Mouse (Mus musculus) fibroblast of lung, adult 2 months (primary cell): Measurements from ENCODE around the gene Mycbp2.

ENCODE experiments used
- DNase-seq: peaks from one replicate; pipeline ENCODE4 v3.0.0-alpha.2; 2011; ENCODE audit warnings: low read depth

The Mycbp2 gene

DNA sequence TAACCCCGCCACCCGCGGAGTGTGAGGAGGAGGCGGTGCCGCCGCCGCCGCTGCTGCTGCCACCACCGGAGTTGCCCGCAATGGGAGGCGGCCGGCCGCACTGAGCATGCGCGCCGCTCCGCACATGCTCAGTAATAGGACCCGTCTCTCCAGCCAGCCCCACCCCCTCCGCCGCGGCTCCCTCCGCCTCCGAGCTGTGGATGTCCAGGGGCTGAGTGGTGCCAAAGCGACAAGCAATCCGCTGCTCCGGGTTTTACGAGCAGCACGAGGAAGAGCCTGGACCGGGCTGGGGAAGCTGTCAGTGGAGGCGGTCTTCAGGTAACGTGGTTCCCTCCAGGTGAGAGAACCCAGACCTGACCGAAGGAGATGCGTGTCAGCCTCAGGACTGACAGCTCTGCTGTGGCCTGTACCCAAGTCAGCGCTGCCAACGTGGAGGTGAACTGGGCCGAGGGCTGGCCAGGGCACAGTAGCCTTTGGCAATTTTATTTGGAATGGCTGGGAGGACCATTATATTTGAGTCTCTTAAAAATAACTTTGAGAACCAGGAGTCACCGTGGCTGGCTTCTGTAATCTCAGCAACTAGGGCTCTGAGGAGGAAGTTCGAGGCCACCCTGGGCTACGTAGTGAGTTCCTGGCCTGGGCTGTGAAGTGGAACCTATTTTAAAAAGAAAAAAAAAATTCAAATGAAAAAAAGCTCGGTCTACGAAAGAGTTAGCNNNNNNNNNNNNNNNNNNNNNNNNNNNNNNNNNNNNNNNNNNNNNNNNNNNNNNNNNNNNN is at the start of gene Mycbp2:
TSS of gene Mycbp2 (minus strand) at position 86 of the 777 bp plus-strand sequence.
- peak; percentile 91 for DNase-seq

DNA sequence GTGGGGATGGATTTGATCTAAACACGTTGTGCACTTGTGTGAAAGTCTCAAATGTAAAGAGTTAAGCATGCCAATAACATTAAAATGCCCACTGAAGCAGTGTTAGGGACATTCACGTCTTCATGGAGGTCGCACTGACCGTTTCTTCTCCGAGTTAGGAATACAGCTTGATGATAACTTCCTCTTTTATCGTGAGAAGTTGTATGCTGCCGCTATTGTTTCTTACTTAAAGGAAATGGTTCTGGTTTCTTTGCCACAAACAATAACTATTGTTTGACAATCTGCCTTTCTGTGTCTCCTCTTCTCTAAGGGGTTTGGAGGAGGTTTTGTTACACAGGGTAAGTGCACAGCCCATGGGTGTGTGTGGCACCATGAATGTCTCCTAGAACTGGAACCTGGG is 45.8 kb upstream of the Mycbp2 start:
- no peak for DNase-seq

DNA sequence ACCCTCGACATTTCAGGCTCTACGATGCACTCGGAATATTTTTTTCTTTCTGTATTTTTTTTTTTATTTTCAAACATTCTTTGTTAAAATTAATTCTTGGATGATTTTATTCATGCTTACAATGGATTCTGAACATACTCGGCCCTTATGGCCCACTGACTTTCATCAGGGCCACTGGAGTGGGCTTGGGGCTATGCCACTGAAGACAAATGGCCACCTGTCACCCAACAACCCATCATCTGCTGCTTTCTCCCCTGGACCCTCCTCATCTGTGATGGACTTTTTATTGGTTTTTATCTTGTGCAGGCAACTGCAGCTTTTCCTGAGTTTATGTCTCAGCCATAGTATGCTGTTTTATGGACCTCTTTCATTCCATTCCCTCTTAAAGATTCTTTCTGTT is 40.8 kb upstream of the Mycbp2 start:
- DNase-seq, result no peak

DNA sequence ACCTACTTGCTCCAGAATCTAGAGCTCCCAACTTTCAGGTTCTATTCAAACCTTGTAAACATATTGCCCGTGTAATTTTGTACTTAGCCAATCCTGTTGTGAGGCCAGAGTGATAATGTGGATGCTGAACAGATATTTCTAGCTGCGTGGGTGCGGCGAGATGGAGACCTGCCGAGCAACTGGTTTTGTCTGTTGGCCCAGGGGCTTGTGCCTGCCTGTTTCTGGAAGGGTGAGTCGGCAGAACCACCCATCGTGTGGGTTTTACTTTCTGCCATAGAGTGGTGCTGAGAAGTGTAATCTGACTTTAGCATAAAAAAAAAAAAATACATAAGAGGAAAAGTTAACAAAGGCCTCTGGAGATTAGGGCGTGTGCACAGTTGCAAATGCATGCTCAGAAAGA is 40.3 kb upstream of the Mycbp2 start:
- DNase-seq, result no peak

DNA sequence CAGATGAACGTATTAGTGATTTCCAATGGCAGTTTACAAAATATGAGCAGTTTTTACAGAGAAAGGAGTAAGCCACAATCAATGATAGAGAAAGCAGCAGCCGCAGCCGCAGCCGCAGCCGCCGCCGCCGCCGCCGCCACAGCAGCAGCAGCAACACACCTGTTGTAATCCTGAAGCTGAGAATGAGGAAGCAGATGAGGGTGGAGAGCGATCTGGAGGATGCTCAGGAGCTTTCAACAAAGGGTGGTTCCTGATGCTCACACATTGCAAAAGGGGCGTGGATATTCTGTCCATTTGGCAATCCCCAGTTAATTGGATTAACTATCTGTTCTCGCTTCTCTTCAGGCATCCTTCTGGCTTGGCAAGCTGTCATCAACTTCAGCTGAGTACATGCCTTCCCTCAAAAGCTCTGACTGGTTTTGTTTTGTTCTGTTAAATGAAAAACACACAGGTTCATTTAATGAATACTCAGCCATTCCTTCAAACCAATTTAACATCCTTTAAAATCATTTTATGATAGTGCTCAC is 38.5 kb upstream of the Mycbp2 start:
- DNase-seq, result no peak

DNA sequence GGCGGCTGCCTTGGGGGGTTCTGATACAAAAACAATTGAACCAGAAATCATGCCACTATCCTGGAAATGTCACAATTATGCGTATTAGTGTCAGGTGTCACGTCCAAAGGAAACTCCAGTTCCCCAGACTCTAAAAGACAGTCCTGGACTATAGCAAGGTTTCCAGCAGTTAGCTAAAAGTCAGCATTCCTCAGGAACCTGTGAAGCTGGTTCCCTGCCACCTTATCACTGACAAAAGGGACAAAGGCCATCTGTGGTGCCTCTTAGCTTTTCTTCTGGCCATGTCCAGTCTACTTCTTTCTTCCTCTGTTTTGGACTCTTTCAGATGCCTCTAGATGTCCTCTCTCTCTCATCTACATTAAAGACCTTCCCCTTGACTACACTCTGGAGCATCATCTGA is 32.1 kb upstream of the Mycbp2 start:
- DNase-seq, result no peak

DNA sequence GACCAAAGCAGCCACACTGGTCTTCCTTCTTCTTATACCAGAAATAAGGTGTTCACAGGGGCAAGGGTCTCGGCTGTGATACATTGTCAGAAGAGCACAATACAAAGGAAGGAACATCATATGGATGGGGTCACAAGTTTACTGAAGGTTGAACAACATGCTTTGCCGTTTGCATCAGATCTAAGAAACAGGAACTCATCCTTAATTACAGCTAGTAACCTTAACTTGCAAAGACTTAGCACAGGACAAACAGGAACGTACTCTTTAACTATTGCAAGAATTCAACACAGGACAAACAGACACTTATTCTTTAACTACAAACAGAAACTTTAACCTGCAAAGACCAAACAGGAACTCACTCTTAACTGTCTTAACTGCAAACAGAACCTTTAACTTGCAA is 30.2 kb upstream of the Mycbp2 start:
- DNase-seq, result no peak

DNA sequence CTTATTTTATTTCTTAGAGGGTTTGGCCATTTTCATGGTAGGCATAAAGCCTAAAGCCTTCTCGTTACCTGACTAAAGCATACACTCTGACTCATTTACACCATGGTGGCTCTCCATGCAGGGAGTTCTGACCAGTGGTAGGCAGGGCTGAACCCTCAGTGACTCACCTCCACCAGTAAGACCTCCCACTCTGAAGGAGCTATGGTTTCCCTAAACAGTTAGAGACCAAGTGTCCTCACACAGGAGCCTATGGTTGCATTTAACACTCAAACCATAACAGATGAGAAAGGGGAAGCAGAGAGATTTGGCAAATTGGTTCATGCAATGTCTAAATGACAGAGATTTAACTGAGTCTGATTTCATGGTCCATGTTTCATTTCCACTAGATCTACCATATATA is 28.9 kb upstream of the Mycbp2 start:
- no peak for DNase-seq

DNA sequence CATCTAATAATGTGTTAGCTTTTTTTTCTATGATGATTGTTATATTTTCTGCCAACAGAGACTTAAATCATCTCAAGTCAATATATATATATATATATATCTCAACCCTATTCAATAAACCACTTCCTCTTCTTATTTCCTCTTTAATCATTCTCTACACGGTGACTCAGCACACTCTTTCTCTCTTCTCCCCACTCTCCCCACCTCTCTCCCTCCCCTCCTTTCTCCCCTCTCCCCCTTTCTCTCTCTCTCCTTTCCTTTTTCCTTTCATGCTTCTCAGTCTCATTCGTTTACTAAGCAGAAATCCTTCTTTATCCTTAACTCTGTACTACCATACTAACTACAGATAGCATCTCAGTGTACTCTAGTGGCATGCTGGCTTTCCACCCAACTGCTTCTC is 16.6 kb upstream of the Mycbp2 start:
- no peak for DNase-seq

DNA sequence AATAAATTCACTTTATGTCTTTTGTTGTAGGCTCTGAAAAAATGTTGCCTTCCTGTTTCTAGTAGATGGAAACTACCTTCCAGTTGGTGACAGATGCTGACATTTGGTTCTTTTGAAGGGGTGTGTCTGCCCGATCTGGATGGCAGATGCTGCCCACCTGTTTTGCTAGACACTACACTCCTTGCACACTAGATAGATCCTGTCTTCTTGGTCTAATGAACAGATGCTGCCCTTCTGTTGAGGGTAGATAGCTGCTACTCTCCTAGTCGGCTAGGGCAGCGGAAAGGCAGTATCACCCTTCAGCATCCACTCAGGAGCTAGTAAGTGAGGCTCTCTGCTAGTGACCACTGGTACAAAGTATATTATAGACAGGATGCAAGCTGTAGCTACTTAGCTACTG is 9.5 kb upstream of the Mycbp2 start:
- no peak for DNase-seq

DNA sequence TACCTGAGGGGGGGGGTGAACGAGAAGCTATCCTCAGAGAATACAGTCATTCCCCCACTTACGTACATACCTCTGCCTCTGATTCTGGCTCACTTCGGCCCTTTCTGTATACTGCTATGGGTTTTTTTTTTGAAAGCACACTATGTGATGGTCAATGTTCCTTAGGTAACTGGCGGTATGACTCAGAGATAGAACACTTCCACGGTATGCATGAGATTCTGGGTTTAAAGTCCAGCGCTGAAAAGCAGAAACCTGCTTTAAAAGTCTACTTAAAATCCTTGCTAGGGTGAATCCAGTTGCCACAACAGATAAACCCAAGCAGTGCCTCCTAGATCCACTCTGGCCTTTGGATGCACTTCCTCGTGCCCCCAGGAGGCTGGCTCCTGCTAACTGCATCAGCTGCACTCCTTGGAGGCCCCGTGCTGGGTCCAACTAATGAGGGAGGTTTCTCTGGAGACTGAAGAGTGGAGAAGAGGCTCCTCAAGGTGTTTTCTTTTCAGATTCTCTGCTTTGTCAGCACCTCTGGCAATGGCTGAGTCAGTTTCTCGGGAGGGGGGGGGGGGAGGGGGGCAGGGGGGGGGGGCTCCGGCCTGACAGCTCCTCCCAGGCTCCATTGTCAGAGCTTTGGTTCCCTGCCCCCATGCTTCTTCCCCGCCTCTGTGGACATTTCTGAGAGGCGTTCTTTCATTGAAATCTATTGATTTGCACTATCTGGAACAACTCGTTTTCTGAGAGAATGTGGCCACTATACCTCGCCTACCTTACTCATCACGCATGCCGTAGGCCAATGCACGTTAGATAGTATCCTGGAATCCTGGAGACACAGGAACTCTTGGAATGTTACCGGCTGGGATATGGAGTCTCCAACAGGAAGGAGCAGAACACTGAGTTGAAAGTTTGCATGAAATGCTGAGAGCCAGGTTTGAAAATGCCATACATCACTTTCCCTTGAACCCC is 8.1 kb upstream of the Mycbp2 start:
- DNase-seq, result no peak

DNA sequence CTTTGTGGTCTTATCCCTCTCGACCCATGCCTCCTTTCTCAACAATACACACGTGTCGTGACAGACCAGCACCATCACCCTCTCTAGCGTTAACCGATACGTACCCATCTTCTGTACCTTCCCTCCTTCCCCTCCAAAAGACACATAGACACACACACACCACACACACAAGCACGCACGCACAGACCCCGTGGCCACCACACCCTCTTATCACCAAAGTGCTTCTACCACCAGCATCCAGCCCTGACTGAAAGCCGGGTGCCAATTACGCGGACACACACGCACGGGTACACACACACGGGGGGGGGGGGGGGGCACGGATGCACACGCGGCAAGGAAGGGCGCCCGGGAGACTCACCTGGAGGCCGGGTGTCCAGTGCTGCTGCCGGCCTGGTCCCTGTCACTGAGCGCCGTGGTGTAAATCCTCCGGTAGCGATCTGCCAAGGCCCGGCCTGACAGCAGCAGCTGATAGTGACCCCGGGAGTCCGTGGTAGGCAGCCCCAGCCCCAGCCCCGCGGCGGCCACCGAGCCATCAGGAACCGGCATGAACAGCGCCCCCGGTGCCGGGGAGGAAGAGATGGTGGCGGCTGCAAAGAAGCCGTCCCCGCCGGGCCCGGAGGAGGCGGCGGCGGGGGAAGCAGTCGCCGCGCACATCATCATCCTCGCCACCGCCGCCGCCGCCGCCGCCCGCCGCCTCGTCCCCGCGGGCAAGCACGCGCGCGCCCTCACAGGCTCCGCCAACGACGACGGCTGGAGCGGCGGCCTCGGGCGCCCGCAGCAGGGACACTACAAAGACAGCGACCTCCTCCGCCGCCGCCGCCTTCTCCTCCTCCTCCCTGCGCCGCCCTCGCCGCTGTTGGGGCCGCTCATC is 521 bp downstream of the Mycbp2 start:
- DNase-seq, result no peak

DNA sequence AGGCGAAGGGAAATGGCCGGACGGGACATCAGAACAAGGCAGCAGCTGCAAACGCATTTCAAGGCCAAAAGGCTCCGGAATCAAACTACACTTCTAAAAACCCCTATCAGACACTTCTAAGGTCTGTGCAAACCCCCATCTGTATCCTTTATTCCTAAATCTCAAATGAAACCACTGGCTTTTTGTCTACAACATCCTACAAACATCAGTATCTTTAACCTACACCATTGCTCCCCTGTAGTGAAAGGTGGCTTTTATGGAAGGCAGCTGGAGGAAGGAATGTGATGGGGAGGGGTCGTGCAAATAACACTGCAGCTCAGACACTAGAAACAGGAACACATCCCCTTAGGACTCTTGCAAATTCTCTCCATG is 1.1 kb downstream of the Mycbp2 start:
- no peak for DNase-seq

DNA sequence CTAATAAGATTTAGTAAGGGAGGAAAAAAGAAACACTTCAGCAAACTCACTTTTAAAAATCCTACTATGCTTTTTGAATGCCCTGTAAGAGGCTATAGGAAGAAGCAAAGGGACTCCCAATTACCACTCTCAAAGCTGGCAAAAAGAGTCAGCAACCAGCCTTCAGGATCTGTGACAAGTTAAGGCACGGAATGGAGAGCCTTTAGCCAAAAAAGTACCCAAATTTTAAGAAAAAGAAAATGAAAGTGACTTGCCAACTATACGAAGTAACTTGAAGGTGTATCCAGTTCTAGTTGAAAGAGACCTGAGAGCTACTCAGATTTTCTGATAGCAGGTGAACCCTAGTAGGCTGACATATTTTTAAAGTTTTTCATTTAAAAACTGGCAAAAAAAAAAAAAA is 1.6 kb downstream of the Mycbp2 start:
- DNase-seq, result no peak

DNA sequence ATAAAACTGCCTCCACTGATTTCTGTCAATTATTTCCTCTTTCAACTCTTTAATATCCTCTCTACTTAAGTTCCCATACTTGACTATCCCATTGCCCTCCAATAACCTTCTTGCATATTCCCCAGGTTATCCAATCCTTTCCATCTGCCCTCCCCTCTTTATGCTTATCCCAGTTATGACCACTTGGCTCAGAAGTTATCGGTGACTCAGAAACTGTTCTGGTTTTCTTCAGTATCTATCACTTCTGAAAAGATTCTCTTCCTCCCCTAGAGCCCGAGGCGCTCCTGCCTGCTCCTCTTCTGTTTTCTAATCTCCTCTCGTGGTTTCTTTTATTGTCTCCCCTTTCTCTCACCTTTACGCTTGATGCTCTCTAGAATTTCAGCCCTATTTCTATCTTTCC is 2.8 kb downstream of the Mycbp2 start:
- no peak for DNase-seq

DNA sequence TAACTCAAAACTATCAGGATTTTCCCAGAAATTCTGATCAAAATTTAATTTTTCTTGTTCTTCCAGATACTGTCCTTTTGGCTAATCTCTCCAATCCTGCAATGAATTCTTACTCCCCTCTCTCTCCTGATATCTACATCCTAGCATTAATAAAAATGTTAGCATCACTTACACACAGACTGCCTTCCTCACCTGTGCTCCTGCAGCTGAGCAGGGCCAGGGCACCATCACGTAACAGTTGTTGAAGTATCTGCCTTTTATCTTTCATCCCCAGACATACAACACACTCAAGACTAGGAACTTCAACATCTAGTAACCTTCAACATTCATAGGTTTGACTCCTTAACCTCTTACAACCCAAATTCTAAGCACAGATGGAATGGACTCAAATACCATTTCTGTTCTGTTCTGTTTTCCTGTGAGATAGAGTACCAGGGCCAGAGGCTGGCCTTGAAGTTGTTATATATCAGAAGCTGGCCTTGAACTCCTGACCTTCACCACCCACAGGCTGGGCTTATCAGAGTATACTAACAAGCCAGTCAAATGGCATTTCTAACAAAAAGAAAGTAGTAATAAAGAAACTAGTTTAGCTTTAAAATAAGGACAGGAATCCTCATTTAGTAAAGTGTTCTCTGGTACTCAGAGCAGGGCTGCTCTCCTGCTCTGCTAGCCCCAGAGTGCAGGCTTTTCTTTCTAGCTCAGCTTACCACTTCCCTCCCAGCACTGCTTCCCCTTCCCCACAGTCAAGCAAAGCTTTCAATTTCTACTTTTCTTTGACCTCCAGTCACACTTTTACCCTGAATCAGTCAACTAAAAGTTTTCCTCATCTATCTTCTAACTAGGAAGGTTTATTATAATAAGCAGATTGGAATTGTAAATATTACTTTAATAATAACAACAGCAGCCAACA is 5.0 kb downstream of the Mycbp2 start:
- DNase-seq, result no peak

DNA sequence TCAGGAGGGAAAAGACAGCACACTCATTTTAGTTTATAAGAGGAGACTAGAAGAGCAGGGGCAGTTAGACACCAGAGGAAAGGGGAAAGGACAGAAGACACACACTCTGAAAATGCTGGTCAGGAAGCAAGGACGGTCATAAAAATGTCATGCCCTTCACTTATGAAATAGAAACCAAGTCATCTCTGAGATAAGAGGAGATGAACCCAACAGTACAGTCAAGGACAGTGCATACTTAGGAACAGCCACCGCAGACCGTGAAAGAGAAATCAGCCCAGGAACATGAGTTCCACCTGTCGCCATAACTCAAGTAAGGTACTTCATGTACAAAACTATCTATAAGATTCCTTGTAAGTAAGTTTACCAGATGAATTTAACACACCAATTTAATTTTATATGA is 33.7 kb downstream of the Mycbp2 start:
- no peak for DNase-seq

DNA sequence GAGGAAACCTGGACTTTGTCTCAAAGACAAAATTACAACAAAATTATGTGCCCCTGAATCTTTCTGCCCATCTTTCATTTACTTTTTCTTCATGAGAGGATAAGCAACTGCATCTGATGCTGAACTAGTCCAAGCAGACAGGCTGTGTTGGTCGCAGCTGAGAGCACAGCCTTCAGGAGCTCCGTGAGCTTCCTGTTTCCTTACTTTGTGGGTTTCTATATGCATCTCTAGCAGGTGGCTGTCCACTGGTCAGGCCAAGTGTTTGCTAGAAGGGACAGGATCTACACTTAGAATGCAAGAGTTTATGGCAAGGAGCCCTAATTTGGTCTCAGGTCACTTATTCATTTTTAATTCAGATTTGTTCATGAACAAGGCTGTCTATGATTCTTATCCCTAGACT is 50.4 kb downstream of the Mycbp2 start:
- no peak for DNase-seq

DNA sequence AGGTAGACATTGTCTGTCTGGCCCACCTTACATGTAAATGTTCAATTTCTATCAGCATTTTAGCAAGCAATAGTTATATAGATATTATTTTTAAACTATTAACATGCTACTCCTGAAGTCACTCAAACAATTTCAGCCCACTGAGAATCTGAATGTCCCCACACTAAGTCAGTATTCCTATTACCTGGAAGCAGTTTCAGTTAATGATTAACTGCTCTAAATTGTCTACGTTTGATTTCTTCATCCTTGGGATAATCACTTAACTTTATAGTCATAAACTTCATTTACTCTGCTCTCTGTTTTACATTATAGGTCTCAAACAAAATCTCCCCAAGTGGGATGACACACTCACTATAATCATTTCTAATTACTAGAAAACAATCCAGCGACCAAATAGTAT is 60.0 kb downstream of the Mycbp2 start:
- no peak for DNase-seq

DNA sequence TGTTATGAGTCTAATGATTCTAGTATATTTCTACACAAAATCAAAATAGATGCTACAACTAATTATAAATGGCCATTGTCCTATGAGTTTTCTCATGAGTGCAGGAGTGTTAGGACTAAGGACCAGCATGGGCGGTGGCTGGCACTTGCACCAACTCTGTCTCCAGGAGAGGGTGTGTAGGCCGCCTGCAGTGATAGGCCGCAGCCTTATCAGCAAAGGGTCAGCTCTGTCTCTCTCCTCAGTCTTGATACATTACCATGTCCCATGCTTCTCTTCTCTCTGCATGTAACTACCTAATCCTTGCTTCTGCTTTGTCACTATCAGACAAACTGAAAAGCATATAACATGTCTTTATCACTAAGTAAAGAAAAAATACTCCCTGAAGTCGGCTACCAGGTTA is 69.9 kb downstream of the Mycbp2 start:
- DNase-seq, result no peak

DNA sequence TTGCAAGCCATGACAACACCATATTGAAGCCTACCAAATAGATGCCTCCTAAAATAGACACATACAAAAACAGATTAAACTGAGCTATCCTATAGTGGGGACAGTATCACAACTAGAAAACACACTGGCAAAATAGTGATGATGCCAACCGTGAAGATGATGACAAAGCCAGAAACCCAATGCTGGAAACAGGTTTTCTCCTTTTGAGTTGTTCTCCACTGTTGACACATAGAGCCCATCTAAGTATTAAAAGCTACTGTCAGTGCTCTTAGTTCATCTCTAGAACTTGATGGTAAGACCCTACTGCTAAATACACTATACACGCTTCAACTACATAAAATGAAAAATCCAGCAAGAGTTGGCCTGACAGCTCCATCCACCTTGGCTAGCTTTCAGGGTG is 86.2 kb downstream of the Mycbp2 start:
- no peak for DNase-seq
